Mouse (Mus musculus) monocyte, adult 59 days (primary cell): ENCODE measurements around the gene Pnpla1. TPM values are rescaled to one million over a fixed set of nuclear protein-coding genes. Genes with fewer than 3 reads are reported as not detected.

Experiments
- total RNA-seq, 2 experiments: library from RNA; stranded (reverse); gene quantifications; one replicate each; pipeline ENCODE4 v1.2.4; 2023

Gene Pnpla1
- not detected for total RNA-seq

GRCm38 (mm10) chr17:28858205-28858604 is at the start of gene Pnpla1:
Pnpla1 (plus strand) TSS chr17:28858411.

GRCm38 (mm10) chr17:28915060-28915628 is 56.9 kb downstream of the Pnpla1 start, which contains the start of gene 4930539E08Rik:
4930539E08Rik (minus strand) TSS chr17:28915324.

Other genes with a start within 250 kb of the Pnpla1 start
- gene Srpk1, start 235.7 kb upstream of the Pnpla1 start, total RNA-seq: 10 to 100 TPM; 53.0 to 54.9 TPM
- under 1 TPM in 1 of 2 experiments, not detected in 1; 0.63 TPM for gene Slc26a8, start 168.2 kb upstream of the Pnpla1 start, total RNA-seq
- gene Mapk14, start 167.1 kb upstream of the Pnpla1 start, total RNA-seq: 100 to 1,000 TPM; 282 to 297 TPM
- gene AC170998.1, start 132.3 kb upstream of the Pnpla1 start, total RNA-seq: 10 to 100 TPM; 22.7 to 23.6 TPM
- gene Mapk13, start 89.1 kb upstream of the Pnpla1 start, total RNA-seq: 1 to 10 TPM; 4.6 to 5.9 TPM
- 10 to 100 TPM; 42.3 to 46.6 TPM for gene Brpf3, start 57.3 kb upstream of the Pnpla1 start, total RNA-seq
- gene 4930539E08Rik, start 56.9 kb downstream of the Pnpla1 start, total RNA-seq: under 1 TPM in 1 of 2 experiments, not detected in 1; 0.13 TPM
- gene Pxt1, start 85.4 kb downstream of the Pnpla1 start, total RNA-seq: not detected
- gene Kctd20, start 93.5 kb downstream of the Pnpla1 start, total RNA-seq: 100 to 1,000 TPM; 109 to 122 TPM
- 100 to 1,000 TPM; 382 to 410 TPM for gene Stk38, start 149.6 kb downstream of the Pnpla1 start, total RNA-seq
- gene Srsf3, start 174.2 kb downstream of the Pnpla1 start, total RNA-seq: 100 to 1,000 TPM; 322 to 336 TPM
- gene Cdkn1a, start 232.6 kb downstream of the Pnpla1 start, total RNA-seq: 100 to 1,000 TPM; 143 to 144 TPM